Mouse (Mus musculus): ENCODE measurements around the gene Gm17455. TPM values are rescaled to one million over a fixed set of nuclear protein-coding genes. Genes with fewer than 3 reads are reported as not detected.

Gene Gm17455
- polyA plus RNA-seq, 1 experiment from 2014 or later: 13.9 TPM

Other genes with a start within 250 kb of the Gm17455 start
- gene Chst3, start 180.5 kb upstream of the Gm17455 start, polyA plus RNA-seq (2015; fragmentation: Nextera tagmentation; extraction: Ambion mirVana): 0.97 and 1.0 TPM in 2 replicates
- 204 and 235 TPM in 2 replicates for gene Psap, start 122.1 kb upstream of the Gm17455 start, polyA plus RNA-seq (2015; fragmentation: Nextera tagmentation; extraction: Ambion mirVana)
- gene Vsir, start 52.9 kb upstream of the Gm17455 start, polyA plus RNA-seq (2015; fragmentation: Nextera tagmentation; extraction: Ambion mirVana): 1.5 and 1.8 TPM in 2 replicates

Data from midbrain, embryonic 16.5 days (tissue).